Mouse (Mus musculus) ES-Bruce4 (cell line): ENCODE data around the gene Lamc3.

Experiments
- CTCF ChIP-seq: IDR thresholded peaks from one replicate; pipeline ENCODE4 v1.8.1; 2011; ENCODE audit warnings: low read depth, low read length
- EP300 ChIP-seq: IDR thresholded peaks from 2 replicates; pipeline ENCODE4 v1.6.1; 2011; ENCODE audit warnings: low read depth, low read length; ENCODE audit not compliant: insufficient read depth
- POLR2A ChIP-seq: IDR thresholded peaks from one replicate; pipeline ENCODE4 v1.8.1; 2011; ENCODE audit warnings: low read length; ENCODE audit not compliant: insufficient read depth

- TF ChIP-seq POLR2A, result no peak
- TF ChIP-seq CTCF, result no peak
- no peak for TF ChIP-seq EP300
Measured at GRCm38 (mm10) chr2:31874290-31874855, 12.7 kb upstream of the Lamc3 start.
